Mouse (Mus musculus) forelimb bud, embryonic 11.5 days (tissue): ENCODE measurements around the gene Trim75.
A peak's percentile ranks its signal among the peaks of the same experiment; 100 is the strongest.
"Not testable (repeated sequence)": the region's sequence is repeated elsewhere in the genome, so short reads cannot be mapped to it uniquely, and the experiment has no call there.

Experiments
- DNase-seq: peaks from one replicate; pipeline ENCODE4 v3.0.0-alpha.2; 2012; ENCODE audit warnings: low read depth, low spot score

Trim75 gene

DNA sequence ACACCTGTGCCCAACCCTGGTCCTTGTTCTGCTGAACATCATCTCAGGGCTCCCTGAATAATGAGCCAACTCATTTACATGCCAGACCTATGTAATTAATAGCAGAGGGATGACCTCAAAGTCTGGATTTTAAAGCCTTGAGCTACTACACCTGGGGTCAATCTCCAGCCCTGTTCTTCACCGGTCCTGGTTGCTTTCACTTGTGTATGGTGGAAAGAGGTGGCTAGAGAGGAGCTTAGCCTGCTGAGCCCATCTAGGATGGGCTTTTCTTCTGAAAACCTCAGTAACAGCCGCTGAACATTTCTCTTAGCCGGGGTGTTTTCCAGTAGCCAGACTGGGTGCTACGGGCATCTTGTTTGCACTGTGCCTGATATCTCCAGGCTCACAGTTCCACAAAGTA is at the start of gene Trim75:
Gene Trim75 (minus strand): TSS at position 101 of the 400 bp plus-strand sequence.
- no peak for DNase-seq

DNA sequence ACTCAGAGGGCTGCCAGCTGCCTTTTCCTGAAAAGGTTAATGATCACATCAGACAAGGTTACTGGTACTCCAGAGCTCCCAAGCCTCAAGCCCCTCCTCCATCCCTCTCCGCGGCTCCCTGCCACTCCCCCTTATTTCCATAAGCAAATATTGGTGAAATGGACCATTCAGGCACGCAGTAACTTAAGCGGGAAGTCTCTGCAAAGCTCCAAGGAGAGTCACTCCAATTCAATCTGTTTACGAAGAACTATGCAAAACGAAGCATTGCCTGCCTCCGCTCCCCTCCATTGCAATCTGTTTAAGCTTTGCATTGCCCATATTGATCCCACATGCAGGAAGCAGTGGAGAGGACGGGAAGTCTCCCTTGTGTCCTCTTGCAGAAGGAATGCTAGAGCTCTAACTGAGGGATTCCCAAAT is 49.5 kb upstream of the Trim75 start, which contains the start of gene Apela:
Gene Apela (minus strand): TSS at position 220 of the 417 bp plus-strand sequence.
- DNase-seq = peak; percentile 69

DNA sequence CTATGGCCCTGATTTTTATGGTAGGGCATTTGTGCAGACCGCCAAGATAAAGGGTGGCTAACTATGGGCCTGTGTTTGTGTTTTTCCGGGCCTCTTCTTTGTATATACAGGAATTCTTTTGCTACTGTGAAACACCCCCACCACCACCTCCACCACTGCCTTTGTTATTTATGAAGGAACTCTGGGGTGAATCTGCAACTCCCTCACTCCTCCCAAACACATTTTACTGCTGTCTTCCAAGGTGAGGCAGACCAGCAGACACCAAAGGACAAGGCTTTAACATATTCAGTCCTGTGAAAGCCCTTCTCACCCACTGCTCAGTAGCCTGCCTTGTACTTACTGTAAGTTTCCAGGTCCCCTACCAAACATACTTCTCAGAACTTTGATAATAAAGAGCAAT is 46.5 kb upstream of the Trim75 start:
- no peak for DNase-seq

DNA sequence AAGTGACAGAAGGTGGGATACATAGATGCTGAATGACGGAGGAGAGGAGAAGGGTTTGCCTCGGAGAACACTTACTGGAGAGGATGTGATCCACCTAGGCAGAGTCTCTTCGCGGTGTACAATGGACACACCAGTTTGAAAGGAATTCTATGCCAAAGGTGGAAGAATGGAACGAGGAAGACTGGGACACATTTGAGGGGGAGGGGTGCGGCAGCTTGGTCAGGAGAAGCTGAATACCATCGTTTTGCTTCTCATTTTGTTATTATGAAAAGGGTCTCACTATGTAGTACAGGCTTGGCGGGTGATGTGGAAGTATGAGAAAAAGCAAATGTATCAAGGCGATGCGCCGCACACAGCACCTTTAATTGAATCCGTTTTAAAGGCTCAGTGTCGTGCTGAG is 45.4 kb upstream of the Trim75 start:
- no peak for DNase-seq

DNA sequence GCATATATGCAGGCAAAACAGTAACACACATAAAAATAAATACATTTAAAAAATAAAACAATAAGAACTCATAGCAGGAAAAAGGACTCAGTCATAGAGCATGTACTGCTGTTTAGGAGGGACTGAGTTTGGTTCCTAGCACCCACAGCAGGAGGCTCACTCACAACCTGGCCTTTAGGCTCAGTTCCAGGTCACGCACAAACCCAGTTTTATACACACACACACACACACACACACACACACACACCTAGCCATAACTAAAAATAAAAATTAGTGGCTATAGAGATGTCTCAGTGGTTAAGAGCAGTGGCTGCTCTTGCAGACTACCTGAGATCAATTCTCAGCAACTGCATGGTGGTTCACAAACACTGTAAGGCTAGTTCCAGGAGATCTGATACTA is 44.5 kb upstream of the Trim75 start:
- no peak for DNase-seq

DNA sequence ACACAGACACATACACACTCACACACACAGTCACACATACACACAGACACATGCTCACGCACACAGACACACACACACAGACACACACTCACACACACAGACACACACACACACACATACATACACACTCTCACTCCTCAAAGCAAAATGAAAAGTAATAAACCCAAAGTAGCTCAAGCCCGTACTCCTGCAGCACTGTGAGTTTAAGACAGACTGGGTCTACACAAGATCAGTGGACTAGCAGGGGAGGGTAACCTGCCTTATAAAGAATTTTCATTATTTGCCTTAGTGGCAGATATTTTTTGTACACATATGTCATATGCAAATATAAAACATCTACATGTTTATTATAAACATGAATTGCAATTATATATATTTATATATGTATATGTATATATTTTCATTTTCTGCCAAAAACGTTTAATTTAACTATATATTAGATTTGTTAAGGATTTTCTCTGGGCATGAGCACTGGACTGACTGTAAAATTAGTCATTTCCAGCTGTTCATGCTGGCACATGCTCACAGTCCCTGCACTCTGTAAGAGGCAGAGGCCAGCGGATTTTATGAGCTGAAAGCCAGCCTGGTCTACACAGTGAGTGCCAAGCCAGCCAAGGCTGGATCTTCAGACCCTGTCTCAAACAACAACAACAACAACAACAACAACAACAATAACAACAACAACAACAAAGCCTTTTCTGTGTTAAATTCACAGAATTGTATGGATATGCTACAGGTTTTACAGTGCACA is 43.3 kb upstream of the Trim75 start:
- DNase-seq = no peak

DNA sequence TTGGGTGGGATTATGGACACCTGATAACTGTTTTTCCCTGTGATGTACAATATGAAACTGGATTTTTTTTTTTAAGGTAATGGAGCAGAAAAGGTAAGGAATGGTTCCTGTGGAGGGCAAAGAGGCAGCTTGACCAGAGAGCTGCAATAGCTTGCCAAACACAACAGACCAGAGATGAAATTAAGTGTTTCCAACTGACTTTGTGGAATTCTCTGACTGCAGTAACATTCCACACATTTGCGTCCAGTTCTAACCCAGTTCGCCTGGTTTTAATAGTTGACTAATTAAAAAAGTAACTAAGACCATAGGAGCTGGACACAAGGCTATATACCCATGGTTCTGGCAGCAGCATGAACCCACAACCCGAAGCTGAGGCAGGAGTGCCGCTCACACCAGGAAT is 42.1 kb upstream of the Trim75 start:
- no peak for DNase-seq

DNA sequence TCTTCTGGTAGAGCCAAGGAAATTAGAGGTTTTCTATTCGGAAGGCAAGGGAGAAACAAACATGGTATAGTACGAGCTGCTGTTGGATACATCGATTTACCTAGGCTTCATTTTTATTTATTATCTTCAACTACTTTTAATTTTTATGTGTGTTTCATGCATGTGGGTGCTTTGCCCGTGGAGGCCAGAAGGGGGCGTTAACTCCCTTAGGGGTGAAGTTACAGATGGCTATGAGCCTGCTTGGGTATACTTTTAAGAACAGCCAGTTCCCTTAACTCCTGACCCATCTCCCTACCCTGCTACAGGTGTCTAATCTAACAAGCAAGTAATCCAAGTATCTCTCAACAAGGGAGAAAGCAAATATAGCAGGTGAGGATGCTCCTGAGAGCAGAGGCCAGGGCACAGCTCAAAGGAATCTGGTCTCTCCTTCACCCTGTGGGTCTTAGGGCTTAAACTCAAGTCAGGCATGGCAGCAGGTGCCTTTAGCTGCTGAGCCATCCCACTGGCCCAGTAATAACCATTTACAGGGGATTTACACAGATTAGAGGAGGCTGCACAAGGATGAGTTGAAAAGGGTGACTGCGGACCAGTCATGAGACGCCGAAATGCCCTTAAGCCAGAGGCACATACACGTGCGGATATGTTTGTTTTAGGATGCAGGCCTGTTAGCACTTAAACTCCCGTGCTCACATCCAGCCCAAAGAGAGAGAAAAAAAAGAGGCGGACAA is 41.5 kb upstream of the Trim75 start:
- no peak for DNase-seq

DNA sequence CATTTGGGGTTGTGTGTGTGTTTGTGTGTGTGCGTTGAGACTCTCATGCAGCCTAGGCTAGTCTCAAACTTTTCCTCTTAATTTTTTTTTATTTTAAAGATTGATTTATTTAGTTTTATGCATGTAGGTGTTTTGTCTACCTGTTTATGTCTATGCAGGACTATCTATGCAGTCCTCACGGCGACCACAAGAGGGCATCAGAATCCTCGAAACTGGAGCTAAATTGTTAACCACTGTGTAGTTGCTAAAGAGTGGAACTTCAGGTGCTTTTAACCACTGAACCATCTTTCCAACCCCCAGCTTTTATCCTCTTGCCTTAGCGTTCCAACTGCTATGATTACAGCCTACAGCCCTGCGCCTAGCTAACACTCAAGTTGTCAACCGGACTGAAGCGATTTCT is 34.9 kb upstream of the Trim75 start:
- peak; percentile 66 for DNase-seq

DNA sequence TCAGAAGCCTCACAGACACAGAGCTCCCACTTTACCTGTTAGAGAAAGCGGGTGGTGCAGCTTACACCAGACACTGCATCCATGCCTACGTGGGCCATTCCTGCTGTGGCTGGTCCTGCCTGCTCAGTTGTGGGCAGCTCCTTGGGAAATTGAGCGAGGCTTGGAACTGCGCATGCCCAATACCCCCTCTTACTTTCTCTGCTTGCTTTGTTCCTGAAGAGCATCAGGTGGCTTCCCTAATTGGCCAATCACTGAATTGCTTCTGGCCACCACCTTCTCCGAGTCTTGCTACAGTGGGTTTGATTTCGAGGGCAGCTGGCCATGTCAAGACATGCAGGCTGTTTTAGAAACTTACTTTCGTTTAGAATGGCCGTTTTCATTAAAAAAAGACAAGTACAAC is 30.8 kb upstream of the Trim75 start, which contains the start of the genes Trim61 and Trim60:
Gene Trim61 (minus strand): TSS at position 101 of the 400 bp plus-strand sequence.
Gene Trim60 (minus strand): TSS at position 162 of the 400 bp plus-strand sequence.
- no peak for DNase-seq

DNA sequence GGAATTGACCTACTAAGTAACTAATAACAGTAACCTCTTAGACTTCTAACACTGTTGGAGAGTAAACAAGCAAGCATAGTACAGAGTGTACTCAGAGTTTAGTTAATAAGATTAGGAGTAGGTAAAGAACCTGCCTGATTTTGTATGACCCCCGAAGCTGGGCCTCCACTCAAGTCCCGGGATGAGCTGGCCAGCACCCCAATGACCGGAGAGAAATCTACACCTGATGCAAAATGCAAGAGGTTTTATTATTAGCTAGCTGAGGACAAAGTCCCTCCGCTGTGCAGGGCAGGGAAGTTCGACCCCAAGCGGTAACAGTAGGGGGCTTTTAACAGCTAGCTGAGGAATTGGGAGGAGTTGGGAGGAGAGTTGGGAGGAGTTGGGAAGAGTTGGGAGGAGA is 20.0 kb upstream of the Trim75 start:
- not testable (repeated sequence) for DNase-seq

DNA sequence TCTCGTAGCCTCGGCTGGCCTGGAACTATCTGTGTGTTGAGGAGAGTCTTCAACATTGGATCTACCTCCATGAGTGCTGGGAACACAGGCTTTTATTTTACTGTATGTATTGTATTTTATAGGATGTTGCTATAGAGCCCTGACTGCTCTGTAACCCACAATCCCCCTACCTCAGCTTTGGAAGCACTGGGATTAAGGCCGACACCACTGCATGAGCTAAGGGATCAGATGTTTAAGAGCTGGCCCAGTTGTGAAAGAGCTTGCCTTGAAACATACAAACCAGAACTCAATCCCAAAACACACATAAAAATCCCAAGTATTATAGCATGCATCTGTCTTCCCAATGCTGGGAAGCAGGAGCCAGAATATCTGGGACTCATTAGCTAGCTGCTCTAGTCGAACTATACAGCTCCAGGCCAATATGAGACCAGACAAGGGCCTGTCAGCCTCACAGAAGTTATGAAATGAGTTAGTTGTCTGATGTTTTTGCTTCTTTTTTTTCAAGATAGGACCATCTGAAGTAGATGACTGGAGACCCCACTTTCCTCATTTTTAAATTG is 11.3 kb upstream of the Trim75 start:
- no peak for DNase-seq

DNA sequence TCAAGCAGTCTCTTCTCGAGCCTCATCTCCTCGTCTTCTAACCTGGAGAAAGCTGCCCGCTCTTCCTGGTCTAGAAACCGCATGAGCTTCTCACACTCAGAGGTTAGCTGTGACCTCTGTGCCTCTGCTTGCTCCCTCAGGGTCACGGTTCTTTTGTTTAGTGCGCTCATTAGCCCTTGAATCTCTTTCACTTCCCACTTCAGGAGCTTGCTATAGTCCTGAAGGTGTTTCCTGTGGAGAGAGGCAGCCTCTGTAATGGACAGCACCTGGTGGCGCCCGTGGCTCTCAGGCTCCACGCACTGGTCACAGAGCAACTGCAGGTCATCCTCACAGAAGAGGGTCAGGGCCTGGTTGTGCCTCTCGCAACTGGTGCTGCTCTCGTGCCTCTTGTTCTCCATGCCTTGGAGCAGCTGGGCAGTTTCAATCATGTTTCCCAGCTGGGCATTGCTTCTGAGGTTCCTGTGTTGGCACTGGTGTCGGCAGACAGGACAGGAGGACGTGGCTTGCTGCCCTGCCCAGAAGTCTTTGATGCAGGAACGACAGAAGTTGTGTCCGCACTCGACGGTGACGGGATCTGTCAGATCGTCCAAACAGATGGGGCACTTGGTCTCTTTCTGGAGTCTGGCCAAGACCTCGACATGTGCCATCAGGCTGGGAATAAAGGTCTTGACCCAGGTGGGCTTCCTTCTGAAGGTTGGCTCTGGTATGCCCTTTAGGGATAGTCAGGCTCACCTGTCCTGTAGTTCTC is 4.3 kb downstream of the Trim75 start:
- no peak for DNase-seq

DNA sequence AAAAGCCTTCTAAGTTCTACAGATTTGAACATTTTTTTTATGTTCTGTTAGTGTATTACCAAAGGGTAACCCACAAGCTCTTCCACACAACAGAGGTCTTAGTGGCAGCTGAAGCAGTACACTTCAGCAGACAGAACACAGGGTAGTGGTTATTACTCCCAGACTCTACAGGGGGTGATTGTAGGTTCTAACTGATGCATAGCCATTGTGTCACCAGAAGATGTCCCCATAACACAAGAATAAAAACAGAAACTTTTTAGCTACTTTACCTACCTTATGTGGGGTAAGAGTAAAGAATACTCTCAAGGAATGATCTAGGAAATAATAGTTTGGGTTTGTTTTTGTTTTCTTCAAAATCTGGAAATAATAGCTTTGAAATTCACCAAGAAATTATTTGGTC is 24.8 kb downstream of the Trim75 start:
- no peak for DNase-seq

DNA sequence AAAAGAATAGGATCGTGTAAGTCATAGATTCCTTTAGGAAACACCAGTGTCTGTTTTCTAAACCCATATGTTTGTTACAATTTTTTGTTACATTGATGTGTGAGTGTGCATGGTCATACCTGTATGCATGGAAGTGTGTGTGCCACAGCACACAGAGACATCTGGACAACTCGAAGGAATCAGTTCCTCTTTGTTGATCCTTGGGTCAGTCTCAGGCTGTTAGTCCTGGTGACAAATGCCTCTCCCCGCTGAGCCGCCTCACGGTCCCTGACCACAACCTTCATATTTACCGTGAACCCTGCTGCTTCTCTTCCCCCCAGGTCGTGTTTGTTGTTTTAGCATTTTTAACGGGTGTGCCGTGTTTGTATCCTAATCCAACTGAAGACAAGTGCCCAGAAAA is 28.6 kb downstream of the Trim75 start:
- no peak for DNase-seq

DNA sequence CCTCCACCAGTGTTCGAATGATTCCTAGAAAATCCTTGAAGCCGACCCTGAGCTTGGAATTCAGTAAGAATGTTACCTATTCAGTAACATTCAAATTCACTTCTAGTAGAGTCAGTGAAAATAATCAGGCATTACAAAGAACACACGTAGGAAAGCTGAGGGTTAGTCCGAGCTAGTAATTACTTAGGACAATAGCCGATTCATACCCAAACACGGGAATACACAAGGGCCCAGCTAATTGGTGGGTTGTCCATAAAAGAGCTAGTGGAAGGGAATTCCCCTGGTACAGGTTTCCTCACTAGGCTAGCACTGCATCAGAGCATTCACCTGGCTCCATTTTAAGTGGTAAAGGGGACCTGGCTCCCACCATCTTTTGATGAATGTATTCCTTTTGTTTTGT is 35.5 kb downstream of the Trim75 start:
- no peak for DNase-seq

DNA sequence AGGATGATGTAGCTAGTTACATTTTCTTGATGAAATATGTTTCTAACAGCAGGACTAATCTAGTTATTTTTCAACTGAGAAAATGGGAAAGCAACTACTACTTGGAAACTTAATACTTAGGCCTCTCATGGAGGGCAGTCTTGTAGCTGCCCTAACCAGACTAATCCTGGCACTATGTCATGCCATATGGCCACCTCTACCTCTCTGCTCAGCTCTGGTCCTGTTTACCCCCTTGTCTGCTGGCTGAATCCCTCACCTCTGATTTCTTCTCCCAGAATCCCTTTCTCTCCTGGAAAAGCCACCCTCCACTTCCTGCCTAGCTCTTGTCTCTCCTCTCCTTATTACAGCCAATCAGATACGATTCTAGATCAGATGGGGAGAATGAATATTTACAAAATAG is 39.3 kb downstream of the Trim75 start:
- no peak for DNase-seq

DNA sequence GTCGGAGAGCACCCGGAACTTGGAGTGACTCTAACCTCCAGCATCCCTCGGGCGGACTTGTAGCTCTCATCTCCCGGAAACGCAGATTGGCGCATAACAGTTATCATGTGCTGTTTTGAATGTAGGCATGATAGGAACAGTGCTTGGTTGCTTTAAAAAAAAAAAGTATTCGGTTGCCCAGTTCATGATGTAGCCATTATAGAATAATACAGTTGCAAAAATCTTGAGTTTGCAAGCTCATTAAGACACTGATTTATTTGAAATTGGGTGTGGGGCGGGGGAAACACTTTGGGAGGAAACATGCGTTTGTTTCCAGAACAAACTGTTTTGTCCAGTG is 40.0 kb downstream of the Trim75 start:
- no peak for DNase-seq

DNA sequence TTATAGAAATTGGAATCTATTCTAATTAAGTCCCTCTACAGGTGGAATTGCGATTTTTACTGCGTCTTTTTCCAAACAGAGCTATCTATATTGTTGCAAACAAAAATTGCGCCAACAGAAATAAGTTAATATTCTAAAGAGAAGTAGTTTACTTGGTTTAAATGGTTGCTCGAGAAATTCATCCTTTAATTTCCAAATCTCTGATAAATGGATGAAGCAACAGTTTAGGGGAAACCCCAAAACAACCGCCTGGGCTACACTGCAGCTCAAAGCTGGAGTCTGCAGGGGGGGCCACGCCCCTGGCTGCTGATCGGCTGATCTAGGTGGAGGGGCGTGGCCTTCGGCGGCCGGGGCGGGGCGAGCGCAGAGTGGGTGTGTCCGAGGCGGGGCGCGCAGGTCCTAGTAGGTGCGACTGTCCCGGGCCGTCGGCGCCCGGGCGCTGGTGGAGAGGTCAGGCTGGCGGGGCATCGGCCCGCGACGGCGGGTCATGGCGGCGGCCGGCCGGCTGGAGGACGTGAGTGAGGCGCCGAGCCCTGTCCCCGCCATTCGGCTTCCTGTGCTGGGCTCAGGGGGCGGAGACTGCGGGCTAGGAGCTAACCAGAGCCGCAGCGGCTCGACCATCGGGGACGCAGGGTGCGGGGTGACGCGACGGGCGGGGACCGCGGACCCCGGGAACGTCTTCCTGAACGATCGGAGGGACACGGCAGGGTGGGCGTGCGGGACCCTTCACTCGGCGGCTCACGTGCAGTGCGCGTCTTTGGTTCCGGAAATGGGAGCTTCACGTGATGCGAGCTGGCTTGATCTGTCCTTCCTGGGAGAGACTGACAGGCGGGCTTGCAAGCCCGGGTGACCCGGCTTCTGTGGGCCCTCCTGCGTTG is 40.6 kb downstream of the Trim75 start, which contains the start of gene Tmem192:
Gene Tmem192 (plus strand): TSS at position 366 of the 878 bp plus-strand sequence.
- DNase-seq = peak; percentile 77

DNA sequence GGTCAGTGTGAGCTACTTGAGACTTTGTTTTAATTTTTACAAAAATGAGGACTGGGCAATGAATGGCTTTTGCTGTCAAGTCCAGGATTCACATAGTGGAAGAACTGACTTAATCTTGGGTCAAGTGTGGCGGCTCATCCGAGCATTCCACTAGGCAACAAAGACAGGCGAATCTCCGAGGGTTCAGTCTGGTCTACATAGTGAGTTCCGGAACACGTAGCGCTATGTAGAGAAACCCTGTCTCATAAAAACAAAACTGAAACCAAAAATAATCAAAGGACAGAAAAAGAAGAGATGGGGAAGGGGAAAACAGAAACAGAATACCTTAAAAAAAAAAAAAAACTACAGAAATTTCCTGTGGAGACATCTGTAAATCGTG is 41.2 kb downstream of the Trim75 start:
- DNase-seq = no peak

DNA sequence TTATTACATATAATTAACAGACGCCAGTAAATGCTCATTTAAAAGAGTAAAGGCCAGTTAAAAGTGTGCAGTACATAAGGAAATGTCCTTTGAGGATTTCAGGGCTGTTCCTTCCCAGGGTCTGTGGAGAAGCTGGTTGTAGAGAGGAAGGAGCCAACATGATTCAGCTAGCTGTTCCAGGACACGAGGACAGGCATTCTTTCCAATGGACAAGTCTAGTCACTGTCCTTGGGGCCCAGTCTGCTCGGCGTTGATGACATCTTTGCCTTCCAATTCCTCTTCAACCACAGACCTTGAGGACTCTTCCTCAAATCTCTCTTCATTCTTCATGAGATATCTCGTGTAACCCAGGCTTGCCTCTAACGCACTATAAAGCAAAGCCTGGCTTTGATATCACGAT is 42.0 kb downstream of the Trim75 start:
- DNase-seq = no peak
